Mouse (Mus musculus): ENCODE results near the gene Itpr2.

GRCm38 (mm10) chr6:146246368-146246767 lies 255.7 kb downstream of the Itpr2 start:
- TF ChIP-seq CTCF (IDR thresholded peaks at IDR 0.05; ENCODE audit: control insufficient read depth, insufficient read depth, insufficient read length), result no peak
- no peak for TF ChIP-seq USF1 (IDR thresholded peaks at IDR 0.05; ENCODE audit: low read depth)
- TF ChIP-seq FOSL1 (IDR thresholded peaks at IDR 0.05; ENCODE audit: insufficient read depth, low read length, poor library complexity, severe bottlenecking), result no peak

Measured in C2C12 (cell line).